Mouse (Mus musculus): ENCODE results near the gene 4933405L10Rik. TPM values are rescaled to one million over a fixed set of nuclear protein-coding genes. Genes with fewer than 3 reads are reported as not detected.
A peak's percentile ranks its signal among the peaks of the same experiment; 100 is the strongest.

The 4933405L10Rik gene
- polyA plus RNA-seq, 1 experiment: 0.52 TPM

GRCm38 (mm10) chr8:105700566-105700965 is 6.9 kb upstream of the 4933405L10Rik start:
- H3K27ac ChIP-seq (ENCODE audit: insufficient read depth, low read length): peak overlapping the region; percentile 6; the same call in 1 of the 2 replicates
- H3K4me3 ChIP-seq (ENCODE audit: insufficient read depth, low read length): peak overlapping the region; percentile 72
- no peaks in the 10 kb centered on the region for H3K4me1 ChIP-seq (ENCODE audit: control insufficient read depth, insufficient read depth, low read length)
- TF ChIP-seq POLR2A (IDR thresholded peaks at IDR 0.05; ENCODE audit: extremely low read depth, insufficient read depth, low read length) (no peak), CTCF (IDR thresholded peaks at IDR 0.05; ENCODE audit: extremely low read depth, insufficient read depth, low read length) (no peak)

- TF ChIP-seq POLR2A (IDR thresholded peaks at IDR 0.05; ENCODE audit: extremely low read depth, insufficient read depth, low read length): peak; percentile 80; the same call in 1 of the 2 replicates
- TF ChIP-seq CTCF (IDR thresholded peaks at IDR 0.05; ENCODE audit: extremely low read depth, insufficient read depth, low read length): no peak
These were observed 6.3 kb upstream of the 4933405L10Rik start, which contains the start of the genes Acd and Pard6a for GRCm38 (mm10) chr8:105700966-105701824. Gene Acd (minus strand): TSS chr8:105701102. Gene Pard6a (plus strand): TSS chr8:105701148.

GRCm38 (mm10) chr8:105702001-105702401 is 5.5 kb upstream of the 4933405L10Rik start:
- Histone ChIP-seq H3K4me1 (ENCODE audit: control insufficient read depth, insufficient read depth, low read length) (no peaks in the 10 kb centered on the region), H3K27ac (ENCODE audit: insufficient read depth, low read length) (peak overlapping the region; percentile 49), H3K4me3 (ENCODE audit: insufficient read depth, low read length) (peak overlapping the region; percentile 72)
- TF ChIP-seq CTCF (IDR thresholded peaks at IDR 0.05; ENCODE audit: extremely low read depth, insufficient read depth, low read length): no peak
- TF ChIP-seq POLR2A (IDR thresholded peaks at IDR 0.05; ENCODE audit: extremely low read depth, insufficient read depth, low read length): peak; percentile 51; the same call in 1 of the 2 replicates

More at GRCm38 (mm10) chr8:105700966-105701824, 6.3 kb upstream of the 4933405L10Rik start, which contains the start of the genes Acd and Pard6a:
- peak within 1 kb of the TSS; percentile 92 for H3K27ac ChIP-seq (ENCODE audit: insufficient read depth, low read length)
- H3K4me1 ChIP-seq (ENCODE audit: control insufficient read depth, insufficient read depth, low read length): no peaks in the 10 kb centered on the region
- peak within 1 kb of the TSS; percentile 72 for H3K4me3 ChIP-seq (ENCODE audit: insufficient read depth, low read length)

GRCm38 (mm10) chr8:105702731-105703415 is 4.6 kb upstream of the 4933405L10Rik start:
- Histone ChIP-seq H3K4me1 (ENCODE audit: control insufficient read depth, insufficient read depth, low read length) (peaks cover 2% of the 10 kb centered on the region; the same call in 1 of the 2 replicates), H3K27ac (ENCODE audit: insufficient read depth, low read length) (no peak overlapping the region), H3K4me3 (ENCODE audit: insufficient read depth, low read length) (peak overlapping the region; percentile 72; the same call in 1 of the 2 replicates)
- TF ChIP-seq CTCF (IDR thresholded peaks at IDR 0.05; ENCODE audit: extremely low read depth, insufficient read depth, low read length): no peak
- TF ChIP-seq POLR2A (IDR thresholded peaks at IDR 0.05; ENCODE audit: extremely low read depth, insufficient read depth, low read length): no peak

GRCm38 (mm10) chr8:105704146-105704812 is 3.2 kb upstream of the 4933405L10Rik start:
- no peak overlapping the region for H3K4me3 ChIP-seq (ENCODE audit: insufficient read depth, low read length)
- TF ChIP-seq POLR2A (IDR thresholded peaks at IDR 0.05; ENCODE audit: extremely low read depth, insufficient read depth, low read length): no peak
- TF ChIP-seq CTCF (IDR thresholded peaks at IDR 0.05; ENCODE audit: extremely low read depth, insufficient read depth, low read length): no peak

GRCm38 (mm10) chr8:105704955-105705354 is 2.5 kb upstream of the 4933405L10Rik start:
- TF ChIP-seq CTCF (IDR thresholded peaks at IDR 0.05; ENCODE audit: extremely low read depth, insufficient read depth, low read length) (no peak), POLR2A (IDR thresholded peaks at IDR 0.05; ENCODE audit: extremely low read depth, insufficient read depth, low read length) (no peak)
- Histone ChIP-seq H3K27ac (ENCODE audit: insufficient read depth, low read length) (no peak overlapping the region), H3K4me1 (ENCODE audit: control insufficient read depth, insufficient read depth, low read length) (peaks cover 2% of the 10 kb centered on the region; the same call in 1 of the 2 replicates), H3K4me3 (ENCODE audit: insufficient read depth, low read length) (no peak overlapping the region)

More at GRCm38 (mm10) chr8:105704146-105704812, 3.2 kb upstream of the 4933405L10Rik start:
- Histone ChIP-seq H3K27ac (ENCODE audit: insufficient read depth, low read length) (no peak overlapping the region), H3K4me1 (ENCODE audit: control insufficient read depth, insufficient read depth, low read length) (peaks cover 2% of the 10 kb centered on the region; the same call in 1 of the 2 replicates)

GRCm38 (mm10) chr8:105706426-105706825 is 1.0 kb upstream of the 4933405L10Rik start:
- Histone ChIP-seq H3K4me1 (ENCODE audit: control insufficient read depth, insufficient read depth, low read length) (peaks cover 2% of the 10 kb centered on the region; the same call in 1 of the 2 replicates), H3K27ac (ENCODE audit: insufficient read depth, low read length) (no peak overlapping the region), H3K4me3 (ENCODE audit: insufficient read depth, low read length) (no peak overlapping the region)
- TF ChIP-seq POLR2A (IDR thresholded peaks at IDR 0.05; ENCODE audit: extremely low read depth, insufficient read depth, low read length): no peak
- TF ChIP-seq CTCF (IDR thresholded peaks at IDR 0.05; ENCODE audit: extremely low read depth, insufficient read depth, low read length): no peak

GRCm38 (mm10) chr8:105708675-105709074 is 1.2 kb downstream of the 4933405L10Rik start:
- no peak for TF ChIP-seq POLR2A (IDR thresholded peaks at IDR 0.05; ENCODE audit: extremely low read depth, insufficient read depth, low read length)
- Histone ChIP-seq H3K27ac (ENCODE audit: insufficient read depth, low read length) (no peak overlapping the region), H3K4me3 (ENCODE audit: insufficient read depth, low read length) (no peak overlapping the region), H3K4me1 (ENCODE audit: control insufficient read depth, insufficient read depth, low read length) (peaks cover 2% of the 10 kb centered on the region; the same call in 1 of the 2 replicates)

- peaks cover 2% of the 10 kb centered on the region; the same call in 1 of the 2 replicates for H3K4me1 ChIP-seq (ENCODE audit: control insufficient read depth, insufficient read depth, low read length)
- TF ChIP-seq CTCF (IDR thresholded peaks at IDR 0.05; ENCODE audit: extremely low read depth, insufficient read depth, low read length): no peak
- no peak for TF ChIP-seq POLR2A (IDR thresholded peaks at IDR 0.05; ENCODE audit: extremely low read depth, insufficient read depth, low read length)
- H3K4me3 ChIP-seq (ENCODE audit: insufficient read depth, low read length): no peak overlapping the region
- no peak overlapping the region for H3K27ac ChIP-seq (ENCODE audit: insufficient read depth, low read length)
These were observed 1.9 kb downstream of the 4933405L10Rik start for GRCm38 (mm10) chr8:105709317-105709716.
